Mouse (Mus musculus) T-helper 17 cell (primary cell): ENCODE results near the gene Agbl4.

ENCODE experiments used
- in situ Hi-C, 2 experiments: fragments of 300-600 bp; cut with MboI, MseI; formaldehyde crosslinking; loops; 1 replicate in 1 of 2; 2 replicates in 1 of 2; pipeline ENCODE4 v1.15.1; 2025; ENCODE audit warnings: high pct_unique_total_duplicates in 2 of 2

Gene Agbl4

DNA sequence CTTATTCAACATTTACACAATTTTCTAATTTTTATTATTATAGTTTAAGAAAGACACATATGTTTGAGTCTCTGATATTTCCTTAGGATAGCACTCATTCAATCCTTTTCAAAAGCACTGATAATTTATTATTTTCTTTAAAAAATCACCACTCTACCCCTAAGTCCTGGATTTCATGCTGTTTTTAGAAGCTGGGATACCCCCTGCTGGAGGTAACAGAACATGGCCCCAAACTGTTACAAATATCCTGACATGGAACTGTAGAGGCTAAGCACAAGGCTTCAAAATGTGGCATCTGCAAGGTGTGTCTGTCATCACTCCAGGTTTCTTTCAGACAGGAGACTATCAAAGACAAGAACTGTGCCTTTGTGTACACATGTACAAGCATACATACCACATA, 859.5 kb downstream of the Agbl4 start:
- in situ Hi-C loops: no loop called here

DNA sequence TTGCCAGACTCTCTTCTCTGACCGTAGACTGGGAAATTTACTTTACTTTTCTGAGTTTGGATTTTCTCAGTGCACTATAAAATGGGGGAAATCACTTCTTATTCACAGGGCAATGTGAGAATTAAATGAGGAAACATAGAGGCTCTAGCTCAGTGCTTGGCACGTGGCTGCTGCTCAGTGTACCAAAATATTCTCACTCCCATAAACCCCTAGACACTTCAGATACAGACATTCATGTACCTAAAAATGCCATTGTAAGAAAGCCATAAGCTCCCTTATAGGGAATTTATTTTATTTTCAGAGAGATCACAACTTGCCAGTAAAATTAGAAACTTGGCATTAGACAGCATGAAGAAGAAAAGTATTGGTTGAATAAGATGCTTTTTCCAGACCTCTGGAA, 883.5 kb downstream of the Agbl4 start:
- in situ Hi-C loops: no loop called here

DNA sequence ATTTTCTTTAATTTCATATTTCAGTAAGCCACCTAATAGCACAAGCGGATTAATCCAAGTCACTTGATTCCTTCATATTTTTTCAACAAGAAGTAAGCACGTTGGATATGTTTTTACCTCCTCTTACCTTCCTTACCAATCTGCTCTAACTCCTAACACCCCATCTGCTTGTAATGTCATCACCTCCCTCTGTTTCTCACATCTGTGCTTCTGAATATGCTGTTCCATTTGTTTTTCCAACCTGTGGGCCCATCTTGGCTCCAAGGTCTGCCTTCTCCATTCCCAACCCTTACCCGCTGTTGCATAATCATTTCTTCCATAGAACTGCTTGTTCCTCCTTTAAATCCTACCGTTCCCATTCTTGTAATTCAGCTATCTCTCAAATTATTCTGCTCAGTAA, 884.4 kb downstream of the Agbl4 start:
- in situ Hi-C loops: no loop called here

DNA sequence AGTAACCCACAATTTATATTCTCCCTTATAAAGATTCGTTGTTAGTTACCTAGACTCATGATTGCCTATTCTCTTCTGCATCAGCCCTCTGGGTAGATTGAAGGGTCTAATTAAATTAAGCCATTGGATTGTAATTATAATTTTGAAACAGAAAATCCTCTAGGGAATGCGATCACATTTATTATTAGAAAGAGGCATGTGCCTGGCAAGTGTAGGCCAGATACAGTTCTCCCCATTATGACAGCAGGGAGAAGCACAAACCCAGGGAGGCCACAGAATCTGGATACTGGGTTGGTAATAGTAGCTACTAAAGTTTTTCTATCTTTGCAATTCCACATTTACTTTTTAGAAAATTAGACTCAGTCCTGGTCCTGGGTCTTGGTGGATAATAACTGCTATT, 887.2 kb downstream of the Agbl4 start:
- in situ Hi-C loops: no loop called here

DNA sequence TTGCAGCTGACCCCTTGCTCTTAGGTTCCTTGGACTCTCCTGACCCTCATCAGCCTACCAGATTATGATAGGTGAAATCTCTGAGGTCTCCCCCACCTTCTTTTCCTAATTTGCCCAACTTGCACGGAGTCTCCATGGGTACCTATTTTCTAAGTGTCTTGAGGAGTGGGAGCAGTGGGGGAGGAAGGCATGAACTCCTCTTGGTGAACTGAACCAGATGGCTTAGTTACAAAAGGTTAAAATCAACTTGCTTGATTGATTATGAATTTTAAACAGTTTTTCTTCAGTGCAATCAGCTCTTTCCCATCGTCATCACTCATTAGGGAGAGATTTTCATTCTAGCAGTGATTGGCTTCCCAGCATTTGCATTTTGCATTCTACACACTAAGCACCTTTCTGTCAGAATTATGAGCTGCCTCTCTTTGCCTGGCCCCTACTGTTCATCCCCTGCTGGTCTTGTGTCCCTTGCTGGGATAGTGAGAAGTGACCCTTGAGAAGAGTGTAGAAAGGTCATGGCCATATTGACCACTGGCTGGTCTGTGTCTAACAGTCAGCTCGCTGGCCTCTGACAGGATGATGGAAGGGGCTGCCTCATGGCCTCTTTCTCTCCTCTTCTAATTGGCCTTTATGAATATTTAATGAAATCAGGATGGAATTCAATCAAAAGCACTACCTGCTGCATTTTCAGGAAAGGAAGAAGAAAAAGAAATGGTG, 897.2 kb downstream of the Agbl4 start:
- in situ Hi-C loops: no loop called here

DNA sequence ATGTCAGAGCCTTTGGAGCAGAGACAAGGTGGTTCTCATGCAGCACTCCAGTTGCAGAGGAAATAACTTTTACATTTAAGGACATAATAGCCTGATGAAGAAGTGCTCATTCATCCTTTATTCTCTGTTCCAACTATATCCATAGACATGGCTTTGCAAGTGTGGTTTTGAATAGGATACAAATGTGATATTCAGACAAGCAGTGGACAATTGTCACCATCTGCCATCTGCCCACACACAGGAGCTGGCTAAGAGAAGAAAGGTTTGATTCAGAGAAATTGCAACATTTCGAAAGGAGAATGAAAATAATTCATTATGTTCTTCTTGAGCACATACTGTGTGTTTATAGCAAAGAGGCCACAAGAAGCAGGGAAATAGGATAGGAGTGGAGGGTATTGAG, 909.1 kb downstream of the Agbl4 start:
- in situ Hi-C loops: no loop called here

DNA sequence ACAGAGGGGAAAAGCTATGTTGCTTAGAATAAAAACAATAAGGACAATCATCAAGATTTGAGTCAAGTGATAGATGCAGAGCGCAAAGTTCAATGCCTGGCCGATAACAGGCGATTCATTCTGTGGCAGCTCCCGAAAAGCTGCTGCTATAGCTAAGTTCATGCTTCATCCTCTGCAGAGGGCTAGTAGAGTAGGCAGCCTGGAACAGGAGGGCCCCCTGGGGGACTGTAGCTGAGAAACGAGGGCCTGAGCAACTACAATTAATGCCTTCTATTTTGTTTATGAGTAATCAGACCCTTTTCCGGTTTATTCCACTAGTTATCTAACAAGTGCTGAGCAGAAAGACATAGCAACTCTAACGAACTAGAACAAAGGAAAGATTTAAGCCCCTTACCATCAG, 909.7 kb downstream of the Agbl4 start:
- in situ Hi-C loops: no loop called here

DNA sequence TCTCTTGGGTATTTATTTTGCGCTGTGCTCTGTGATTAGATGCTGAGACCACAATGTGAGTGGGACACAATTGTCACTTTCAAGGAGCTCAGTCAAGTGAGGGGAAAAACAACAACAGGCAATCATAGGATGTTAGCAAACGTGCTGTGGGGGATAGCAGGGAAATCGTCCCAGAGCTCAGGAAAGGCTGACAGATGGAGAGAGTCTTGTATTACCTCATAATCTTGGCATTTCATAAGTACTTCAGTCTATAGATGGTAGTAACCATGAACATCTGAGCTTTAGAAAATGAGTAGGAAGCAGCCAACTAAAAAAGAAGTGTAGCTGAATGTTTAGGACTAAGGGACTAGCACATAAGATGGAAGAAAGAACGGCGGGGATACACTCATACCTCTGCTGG, 910.2 kb downstream of the Agbl4 start:
- in situ Hi-C loops: no loop called here

DNA sequence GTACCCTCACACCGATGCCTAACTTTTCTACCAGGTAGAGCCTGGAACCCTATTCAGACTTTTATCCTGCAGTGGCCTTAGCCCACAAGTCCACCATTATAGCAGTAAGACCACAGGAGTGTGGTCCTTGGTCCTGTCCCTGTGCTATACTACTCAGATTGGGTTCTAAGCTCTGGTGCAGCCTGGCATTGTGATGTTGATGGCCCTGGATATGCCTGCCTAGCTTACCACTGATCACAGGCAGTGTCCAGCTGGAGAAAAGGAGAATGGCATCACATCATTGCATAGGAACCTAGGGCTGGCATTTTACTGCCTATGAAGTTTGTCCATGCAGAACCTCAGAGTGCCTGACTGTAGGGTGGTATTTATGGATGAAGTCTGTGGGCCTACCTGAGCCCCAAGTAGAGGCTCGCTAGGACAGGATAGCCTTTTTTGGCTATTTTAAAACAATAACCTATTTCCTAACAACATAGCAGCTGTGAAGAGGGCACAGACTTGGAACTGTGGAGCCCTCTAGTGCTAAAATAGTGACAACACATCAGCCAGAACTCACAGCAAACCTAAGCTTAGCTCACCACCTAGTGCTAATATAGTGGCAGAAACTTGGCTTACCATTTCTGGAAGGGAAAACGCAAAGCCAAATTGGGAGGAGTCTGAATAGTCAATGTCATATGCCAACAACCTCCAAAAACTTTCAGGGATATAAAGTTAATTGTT, 911.3 kb downstream of the Agbl4 start:
- in situ Hi-C loops: no loop called here

DNA sequence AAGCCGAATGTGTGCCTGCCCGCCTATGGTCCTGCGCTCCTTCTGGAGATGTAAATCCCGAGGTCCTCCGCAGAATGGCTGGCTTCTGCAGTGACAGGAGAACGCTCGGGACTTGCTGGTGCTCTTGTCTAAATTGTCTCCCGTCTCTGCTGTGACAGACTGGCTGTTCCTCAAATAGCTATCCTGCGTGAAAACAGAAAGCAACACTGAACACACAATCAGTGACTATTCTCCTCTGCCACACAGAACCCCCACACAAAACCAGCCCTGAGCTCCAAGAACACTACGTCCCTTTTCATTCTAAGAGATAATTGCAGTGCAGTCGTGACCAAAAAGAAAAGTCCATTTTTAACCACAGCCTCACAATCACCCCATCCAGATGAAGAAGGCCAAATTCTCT, 929.6 kb downstream of the Agbl4 start:
- in situ Hi-C loops: loop anchor here (5.0 to 10.0 kb wide), 3 partner anchors 300 to 1902 kb away; no protein-coding TSS in a partner anchor

DNA sequence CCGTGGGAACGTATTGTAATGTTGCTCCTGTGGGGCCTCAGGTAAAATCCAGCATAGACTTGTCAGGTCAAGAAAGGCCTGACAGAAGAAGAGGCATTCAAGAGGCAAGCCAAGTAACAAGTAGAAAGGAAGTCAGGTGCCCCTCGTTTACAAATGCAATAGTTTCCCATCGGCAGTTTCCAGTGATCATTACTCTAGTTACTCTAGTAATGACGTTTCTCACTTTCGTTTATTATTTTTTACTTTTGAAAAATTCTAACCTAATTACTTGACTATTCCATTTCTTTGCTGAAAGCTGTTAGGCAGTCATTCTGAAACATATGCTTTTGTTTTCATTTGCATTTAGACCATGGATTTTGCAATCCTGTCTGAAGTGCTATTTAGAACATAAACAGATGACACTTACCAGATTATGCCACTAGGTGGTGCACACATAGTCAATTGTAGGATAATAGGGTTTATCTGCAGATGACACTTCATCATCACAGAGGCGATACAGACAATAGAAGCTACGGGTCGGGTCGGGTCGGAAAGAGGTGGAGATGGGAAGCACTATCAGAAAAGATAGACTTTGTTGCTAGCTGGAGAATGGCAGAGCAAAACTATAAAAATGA, 930.4 kb downstream of the Agbl4 start:
- in situ Hi-C loops: loop anchor here (5.0 to 10.0 kb wide), 3 partner anchors 299 to 1903 kb away; no protein-coding TSS in a partner anchor

DNA sequence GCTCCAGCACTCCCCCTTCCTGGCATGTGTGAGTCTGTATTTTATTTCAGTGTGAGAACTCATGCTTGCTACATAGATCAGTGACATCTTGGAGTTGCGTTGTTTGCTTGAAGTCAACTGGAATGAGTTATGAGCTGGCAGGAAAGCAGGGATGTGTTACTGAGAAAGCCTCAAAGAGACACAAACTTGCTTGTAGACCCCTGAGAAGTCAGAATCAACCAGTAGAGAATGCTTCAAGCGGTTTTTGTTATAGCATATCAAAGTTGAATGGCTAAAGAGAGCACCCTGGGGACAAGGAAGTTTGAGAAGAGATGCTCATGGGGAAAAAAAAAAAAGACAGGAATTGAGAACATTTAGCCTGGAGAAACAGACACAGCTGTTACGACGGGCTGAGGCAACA, 932.0 kb downstream of the Agbl4 start:
- in situ Hi-C loops: loop anchor here (5.0 to 10.0 kb wide), 3 partner anchors 298 to 1905 kb away; no protein-coding TSS in a partner anchor

DNA sequence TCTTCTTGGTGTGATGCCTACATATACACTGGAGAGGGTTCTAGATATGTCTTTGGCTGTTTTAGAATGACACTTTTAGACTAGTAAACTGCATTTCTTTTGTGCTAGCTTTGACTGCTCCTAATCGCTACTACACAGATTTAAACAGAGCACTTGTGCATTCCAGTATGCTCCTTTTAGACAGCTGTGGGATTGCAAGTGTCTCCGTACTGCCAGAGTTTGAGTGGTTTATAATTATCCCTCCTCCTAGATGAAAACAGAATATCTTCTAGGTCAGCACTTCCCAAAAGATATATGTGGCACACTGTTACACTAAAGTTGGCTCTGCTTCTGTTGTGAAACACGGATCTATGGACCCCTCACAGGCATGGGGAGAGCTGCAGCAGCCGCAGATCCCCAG, 935.4 kb downstream of the Agbl4 start:
- in situ Hi-C loops: no loop called here

DNA sequence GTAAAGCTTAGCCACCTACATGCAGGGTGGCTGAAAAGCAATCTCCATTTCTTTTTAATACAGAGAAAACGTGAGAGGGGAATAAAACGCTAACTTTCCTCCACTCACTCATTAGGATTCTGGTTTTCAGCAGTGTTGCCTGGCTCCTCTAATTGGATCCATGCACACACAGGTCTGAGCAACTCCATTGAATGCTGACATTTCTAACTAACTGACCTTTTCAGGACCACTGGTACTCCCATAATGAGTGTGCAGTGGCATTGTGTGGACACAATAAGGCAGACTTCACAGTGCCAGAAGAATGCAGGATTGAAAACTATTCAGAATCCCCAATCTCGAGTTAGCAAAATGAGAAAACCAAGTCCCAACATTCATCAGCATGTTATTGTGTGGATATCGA, 952.5 kb downstream of the Agbl4 start:
- in situ Hi-C loops: loop anchor here in 1 of 2 experiments (25.0 kb wide), 1 partner anchor 1762 kb away; no protein-coding TSS in a partner anchor

DNA sequence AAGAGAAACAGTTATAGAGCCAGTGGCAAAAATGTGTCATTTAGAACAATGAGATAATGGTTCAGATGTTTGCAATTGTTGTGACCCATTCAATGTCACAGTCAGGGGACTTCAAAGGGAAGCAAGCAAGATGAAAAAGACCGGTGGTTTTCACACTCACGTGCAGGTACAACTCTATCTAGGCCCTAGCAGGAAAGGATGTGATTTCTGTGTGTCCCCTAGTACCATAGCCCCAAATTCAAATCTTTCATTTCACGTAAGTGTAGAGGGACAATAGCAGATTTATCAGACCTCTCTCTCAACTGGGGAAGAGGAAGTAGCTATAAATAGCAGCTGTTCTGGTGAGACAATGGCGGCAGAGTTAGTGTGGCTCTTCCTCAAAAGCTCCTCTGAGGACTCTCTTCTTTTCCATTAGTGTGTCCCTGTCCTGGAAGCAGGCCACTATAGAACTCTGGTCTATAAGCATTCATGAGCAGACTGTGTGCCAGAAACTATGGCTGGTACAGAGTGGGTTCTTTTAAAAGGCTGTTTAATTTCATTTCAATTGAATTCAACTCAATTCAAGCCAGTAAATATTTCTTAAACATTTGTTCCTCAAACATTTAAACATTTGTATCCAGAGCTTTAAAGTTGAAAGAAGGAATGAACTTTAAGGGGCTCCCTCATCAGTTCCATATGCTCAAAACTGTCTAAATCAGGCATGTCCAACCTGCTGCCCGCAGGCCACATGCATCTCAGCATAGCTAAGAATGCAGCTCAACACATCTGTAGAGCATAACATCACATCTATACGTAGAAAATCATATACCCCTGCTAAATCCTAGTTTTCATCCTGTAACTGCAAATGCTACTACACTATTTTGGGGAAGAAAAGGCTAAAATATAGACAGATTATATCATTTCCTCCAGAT, 953.4 kb downstream of the Agbl4 start:
- in situ Hi-C loops: loop anchor here in 1 of 2 experiments (25.0 kb wide), 1 partner anchor 1761 kb away; no protein-coding TSS in a partner anchor

DNA sequence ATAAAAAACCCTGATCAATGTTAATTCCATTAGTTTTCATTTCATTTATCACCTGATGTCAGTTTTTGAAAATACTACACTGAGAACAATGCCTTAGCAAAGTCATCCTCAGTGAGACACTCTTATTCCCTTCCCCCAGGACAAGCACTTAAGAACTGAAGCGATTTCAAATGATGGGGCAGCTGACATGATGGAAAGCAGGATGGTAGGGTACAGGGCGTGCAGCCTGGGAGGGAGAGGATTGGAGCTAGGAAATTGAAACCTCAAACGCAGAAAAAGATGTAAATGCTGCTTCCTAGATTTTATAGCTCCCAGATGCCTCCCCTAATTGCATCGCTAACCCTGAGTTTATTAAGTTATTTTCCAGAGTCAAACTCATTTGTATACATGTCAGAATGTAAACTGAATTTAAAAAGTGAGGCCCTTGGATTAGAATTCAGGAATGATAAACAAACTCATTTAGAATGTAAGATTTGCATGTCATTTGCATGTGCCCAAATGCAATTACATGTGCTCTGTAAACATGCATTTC, 959.2 kb downstream of the Agbl4 start:
- in situ Hi-C loops: loop anchor here in 1 of 2 experiments (25.0 kb wide), 1 partner anchor 1756 kb away; no protein-coding TSS in a partner anchor

DNA sequence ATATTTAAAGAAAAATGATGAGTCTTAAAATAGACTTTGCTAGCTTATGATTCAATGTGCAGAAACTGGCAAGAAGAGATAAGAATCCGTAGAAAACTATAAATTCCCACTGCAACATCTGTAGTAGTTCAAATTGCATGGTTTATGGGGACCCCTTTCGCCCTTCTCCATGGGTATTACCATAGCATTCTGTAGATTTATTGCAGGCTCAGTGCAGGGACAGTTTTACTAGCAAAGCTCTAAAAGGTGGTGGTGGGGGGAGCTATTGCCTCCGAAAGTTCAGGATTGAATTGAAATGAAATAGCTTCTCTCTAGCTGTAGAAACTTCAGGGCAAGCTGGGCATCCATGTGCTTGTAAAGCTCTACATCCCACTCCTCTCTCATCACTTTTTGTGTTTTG, 959.7 kb downstream of the Agbl4 start:
- in situ Hi-C loops: loop anchor here in 1 of 2 experiments (25.0 kb wide), 1 partner anchor 1755 kb away; no protein-coding TSS in a partner anchor

DNA sequence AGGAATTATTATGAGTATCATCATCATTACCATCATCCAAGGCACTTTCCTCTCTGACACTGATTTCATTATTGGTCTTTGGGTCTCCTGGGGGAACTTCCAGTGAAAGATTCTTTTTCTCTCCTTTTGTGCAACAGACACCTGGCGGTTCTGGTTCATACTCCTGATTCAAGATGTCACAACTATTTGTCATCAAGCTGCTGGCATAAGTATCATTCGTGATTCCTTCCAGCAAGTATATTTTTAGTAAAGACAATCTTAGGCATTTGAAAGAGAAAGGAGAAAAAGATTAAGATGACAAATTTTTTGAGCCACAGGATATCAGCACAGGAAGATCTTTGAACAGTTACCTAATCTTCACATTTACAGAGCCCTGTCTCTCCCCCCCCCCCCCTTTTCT, 966.7 kb downstream of the Agbl4 start:
- in situ Hi-C loops: loop anchor here in 1 of 2 experiments (25.0 kb wide), 1 partner anchor 1748 kb away; no protein-coding TSS in a partner anchor

DNA sequence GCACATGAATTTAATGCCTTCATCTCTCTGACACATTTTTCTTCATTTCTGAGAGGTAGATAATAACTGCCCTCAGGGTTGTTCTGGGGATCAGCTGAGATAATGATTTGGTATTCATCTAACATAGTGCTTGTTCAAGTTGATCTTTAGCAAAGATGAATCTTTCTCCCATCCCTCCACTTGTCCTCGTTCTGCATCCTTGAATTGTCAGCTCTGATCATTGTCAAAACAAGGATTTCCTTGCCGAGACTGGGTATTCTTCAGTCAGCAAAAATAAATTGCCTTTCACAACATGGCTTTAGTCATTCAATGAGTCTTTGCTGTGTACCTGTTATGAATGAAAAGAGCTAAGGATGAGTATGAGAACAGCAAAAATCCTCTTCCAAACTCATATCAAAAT, 970.3 kb downstream of the Agbl4 start:
- in situ Hi-C loops: loop anchor here in 1 of 2 experiments (25.0 kb wide), 1 partner anchor 1745 kb away; no protein-coding TSS in a partner anchor

DNA sequence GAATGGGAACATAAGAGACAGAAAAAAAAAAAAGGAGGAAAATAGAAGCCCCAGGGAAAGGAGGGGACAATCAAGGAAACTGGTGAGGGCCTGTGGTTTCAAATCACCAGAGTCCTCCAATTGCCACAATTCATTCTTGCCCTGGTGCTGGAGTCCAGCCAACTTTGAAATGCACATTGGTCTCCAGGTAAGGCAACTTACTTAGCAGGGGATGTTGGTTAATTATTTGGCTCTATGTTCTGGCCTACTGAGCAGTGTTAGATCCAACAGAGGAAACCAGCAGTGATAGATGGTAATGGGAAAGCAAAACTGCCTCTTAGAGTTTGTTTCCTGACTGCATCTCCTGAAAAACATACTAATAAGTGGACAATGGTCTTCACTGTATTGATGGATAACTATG, 979.7 kb downstream of the Agbl4 start:
- in situ Hi-C loops: no loop called here

DNA sequence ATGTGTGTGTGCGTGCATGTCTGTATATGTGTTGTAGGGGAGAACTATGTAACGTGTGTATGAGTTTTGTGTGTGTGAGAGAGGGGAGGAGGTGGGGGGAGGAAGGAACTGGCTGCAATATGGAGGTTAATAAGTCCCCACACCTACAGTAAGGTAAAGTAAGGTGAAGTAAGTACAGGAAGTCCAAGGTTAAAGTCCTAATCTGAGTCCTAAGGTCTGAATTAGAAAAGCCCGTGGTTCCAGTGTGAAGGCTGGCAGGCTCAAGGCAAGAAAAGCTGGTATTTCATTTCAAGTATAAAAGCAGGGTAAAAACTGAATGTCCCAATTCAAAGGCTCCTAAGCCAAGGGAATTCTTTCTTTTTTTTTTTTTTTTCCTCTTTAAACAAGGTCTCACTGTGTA, 980.6 kb downstream of the Agbl4 start:
- in situ Hi-C loops: no loop called here
